Mouse (Mus musculus): ENCODE data around the gene Actc1.

DNA sequence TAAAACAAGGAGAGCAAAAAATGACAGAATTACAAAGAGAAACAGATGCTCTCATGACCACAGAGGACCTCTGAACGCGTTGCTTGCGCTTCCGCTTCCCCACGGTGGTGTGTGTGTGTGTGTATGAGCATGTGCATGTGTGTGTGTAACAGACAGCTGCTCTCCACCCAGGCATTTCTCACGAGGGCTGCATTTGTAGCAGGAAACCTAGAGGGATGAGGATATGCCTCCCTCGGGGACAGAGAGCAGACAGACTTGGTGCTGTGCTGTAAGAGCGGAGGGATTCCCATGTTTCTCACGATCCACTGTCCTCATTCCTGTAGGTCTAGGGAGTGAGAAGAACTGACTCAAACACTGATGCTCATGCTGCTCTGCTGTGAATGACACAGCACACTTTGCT is 40.2 kb upstream of the Actc1 start:
- TF ChIP-seq CTCF (IDR thresholded peaks at IDR 0.05; ENCODE audit: low read depth): no peak
- TF ChIP-seq EP300 (IDR thresholded peaks at IDR 0.05; ENCODE audit: low read depth): no peak

Data from liver, embryonic 14.5 days (tissue).